Mouse (Mus musculus): ENCODE results near the gene Grik3.

- TF ChIP-seq POLR2A (IDR thresholded peaks at IDR 0.05; ENCODE audit: control insufficient read depth in 1 of 2, insufficient read depth in 1 of 2, low read depth in 1 of 2, low read length in 2 of 2, poor library complexity in 1 of 2) (no peak), MAZ (IDR thresholded peaks at IDR 0.05; ENCODE audit: low read depth, low read length) (no peak), CTCF (IDR thresholded peaks at IDR 0.05 in 2 of 3, conservative IDR thresholded peaks at IDR 0.05 in 1 of 3; ENCODE audit: control insufficient read depth in 1 of 3, insufficient read depth in 1 of 3, low read depth in 2 of 3, low read length in 3 of 3, poor library complexity in 1 of 3, severe bottlenecking in 1 of 3) (no peak), RAD21 (IDR thresholded peaks at IDR 0.05; ENCODE audit: low read depth, low read length) (no peak), MAFK (IDR thresholded peaks at IDR 0.05; ENCODE audit: borderline replicate concordance, low read depth, low read length) (no peak), USF1 (IDR thresholded peaks at IDR 0.05; ENCODE audit: low read depth, low read length) (no peak), JUND (IDR thresholded peaks at IDR 0.05; ENCODE audit: low read depth, low read length) (no peak), EP300 (IDR thresholded peaks at IDR 0.05; ENCODE audit: low read depth in 1 of 2, low read length in 2 of 2) (no peak)
Measured at GRCm38 (mm10) chr4:125538301-125538965, 47.9 kb downstream of the Grik3 start.

Measured in MEL (cell line).